Mouse (Mus musculus) ES-E14 (cell line): ENCODE measurements around the gene Fas.

Experiments
- CHD2 ChIP-seq: IDR thresholded peaks from 2 replicates; pipeline ENCODE4 v1.6.1; 2014; ENCODE audit warnings: mild to moderate bottlenecking, low read depth, low read length, inconsistent platforms
- MAFK ChIP-seq: IDR thresholded peaks from 2 replicates; pipeline ENCODE4 v1.6.1; 2014; ENCODE audit warnings: mild to moderate bottlenecking, low read depth, low read length, inconsistent platforms; ENCODE audit not compliant: insufficient read depth
- ZC3H11A ChIP-seq: IDR thresholded peaks from 2 replicates; pipeline ENCODE4 v1.6.1; 2012; ENCODE audit warnings: low read depth, mild to moderate bottlenecking, inconsistent platforms, low read length, borderline replicate concordance
- ZNF384 ChIP-seq: IDR thresholded peaks from 2 replicates; pipeline ENCODE4 v1.6.1; 2012; ENCODE audit warnings: low read depth, low read length, inconsistent platforms

- TF ChIP-seq CHD2 (no peak), MAFK (no peak), ZC3H11A (no peak), ZNF384 (no peak)
These were observed 17.4 kb upstream of the Fas start for GRCm38 (mm10) chr19:34273073-34273472.
